Mouse (Mus musculus): ENCODE measurements around the gene Shc1. TPM values are rescaled to one million over a fixed set of nuclear protein-coding genes. Genes with fewer than 3 reads are reported as not detected.
A peak's percentile ranks its signal among the peaks of the same experiment; 100 is the strongest.

Gene Shc1
- polyA plus RNA-seq, 1 experiment from 2014 or later = 91.4 TPM

GRCm38 (mm10) chr3:89391663-89392511 lies 26.4 kb upstream of the Shc1 start:
- H3K4me2 ChIP-seq = peak overlapping the region; percentile 94
- H3K27ac ChIP-seq = peak overlapping the region; percentile 22; the same call in 1 of the 2 replicates
- H3K9me3 ChIP-seq = no peaks in the 10 kb centered on the region
- H3K4me3 ChIP-seq = peak overlapping the region; percentile 56
- peaks cover 68% of the 10 kb centered on the region for H3K4me1 ChIP-seq
- no peaks in the 10 kb centered on the region for H3K36me3 ChIP-seq
- peak overlapping the region; percentile 68 for H3K9ac ChIP-seq
- no peak for ATAC-seq (ENCODE audit: insufficient number of reproducible peaks, insufficient read depth, low FRiP score, low TSS enrichment, low read depth)
- H3K27me3 ChIP-seq = peaks cover 29% of the 10 kb centered on the region
- under 1% methylated on average over 54 of the region's 56 CpGs for WGBS

- under 1% methylated on average over 20 of the region's 24 CpGs for WGBS
- Histone ChIP-seq H3K27me3 (peaks cover 29% of the 10 kb centered on the region), H3K9ac (peak overlapping the region; percentile 68), H3K4me1 (peaks cover 59% of the 10 kb centered on the region), H3K4me3 (peak overlapping the region; percentile 56), H3K27ac (peak overlapping the region; percentile 62; the same call in 1 of the 2 replicates), H3K36me3 (no peaks in the 10 kb centered on the region), H3K4me2 (peak overlapping the region; percentile 94), H3K9me3 (no peaks in the 10 kb centered on the region)
- ATAC-seq (ENCODE audit: insufficient number of reproducible peaks, insufficient read depth, low FRiP score, low TSS enrichment, low read depth) = no peak
Observed at GRCm38 (mm10) chr3:89392871-89393311, 25.4 kb upstream of the Shc1 start.

GRCm38 (mm10) chr3:89393605-89394004 lies 24.6 kb upstream of the Shc1 start:
- under 1% methylated on average over 15 of the region's 15 CpGs for WGBS
- H3K4me2 ChIP-seq = peak overlapping the region; percentile 94
- peak overlapping the region; percentile 89 for H3K27ac ChIP-seq
- H3K9ac ChIP-seq = peak overlapping the region; percentile 69
- H3K9me3 ChIP-seq = no peaks in the 10 kb centered on the region
- peaks cover 29% of the 10 kb centered on the region for H3K27me3 ChIP-seq
- ATAC-seq (ENCODE audit: insufficient number of reproducible peaks, insufficient read depth, low FRiP score, low TSS enrichment, low read depth) = peak; percentile 91
- H3K4me1 ChIP-seq = peaks cover 57% of the 10 kb centered on the region
- no peaks in the 10 kb centered on the region for H3K36me3 ChIP-seq
- peak overlapping the region; percentile 56 for H3K4me3 ChIP-seq

GRCm38 (mm10) chr3:89394006-89394893 lies 24.0 kb upstream of the Shc1 start, which contains the start of gene Zbtb7b:
Zbtb7b (minus strand) TSS chr3:89394776.
- H3K4me1 ChIP-seq = peaks cover 57% of the 10 kb centered on the region
- H3K27me3 ChIP-seq = peaks cover 29% of the 10 kb centered on the region
- WGBS = under 1% methylated on average over 40 of the region's 42 CpGs

GRCm38 (mm10) chr3:89394894-89395256 lies 23.4 kb upstream of the Shc1 start:
- peak overlapping the region; percentile 94 for H3K4me2 ChIP-seq
- peak overlapping the region; percentile 56 for H3K4me3 ChIP-seq
- H3K27ac ChIP-seq = peak overlapping the region; percentile 89
- ATAC-seq (ENCODE audit: insufficient number of reproducible peaks, insufficient read depth, low FRiP score, low TSS enrichment, low read depth) = no peak
- peaks cover 29% of the 10 kb centered on the region for H3K27me3 ChIP-seq
- no peaks in the 10 kb centered on the region for H3K9me3 ChIP-seq
- peak overlapping the region; percentile 69 for H3K9ac ChIP-seq
- H3K4me1 ChIP-seq = peaks cover 57% of the 10 kb centered on the region
- H3K36me3 ChIP-seq = no peaks in the 10 kb centered on the region
- WGBS = 0% methylated on average over 12 of the region's 12 CpGs

More at GRCm38 (mm10) chr3:89394006-89394893, 24.0 kb upstream of the Shc1 start, which contains the start of gene Zbtb7b:
- Histone ChIP-seq H3K9ac (peak within 1 kb of the TSS; percentile 70), H3K27ac (peak within 1 kb of the TSS; percentile 89), H3K4me2 (peak within 1 kb of the TSS; percentile 94), H3K9me3 (no peaks in the 10 kb centered on the region), H3K36me3 (no peaks in the 10 kb centered on the region), H3K4me3 (peak within 1 kb of the TSS; percentile 56)
- ATAC-seq (ENCODE audit: insufficient number of reproducible peaks, insufficient read depth, low FRiP score, low TSS enrichment, low read depth) = peak; percentile 53

GRCm38 (mm10) chr3:89395419-89395805 lies 22.8 kb upstream of the Shc1 start:
- peak overlapping the region; percentile 89 for H3K27ac ChIP-seq
- H3K36me3 ChIP-seq = no peaks in the 10 kb centered on the region
- H3K27me3 ChIP-seq = peaks cover 27% of the 10 kb centered on the region
- H3K4me2 ChIP-seq = peak overlapping the region; percentile 94
- H3K9ac ChIP-seq = peak overlapping the region; percentile 70
- peaks cover 54% of the 10 kb centered on the region for H3K4me1 ChIP-seq
- peak overlapping the region; percentile 56 for H3K4me3 ChIP-seq
- ATAC-seq (ENCODE audit: insufficient number of reproducible peaks, insufficient read depth, low FRiP score, low TSS enrichment, low read depth) = no peak
- 1% methylated on average over 10 of the region's 10 CpGs for WGBS
- H3K9me3 ChIP-seq = no peaks in the 10 kb centered on the region

- H3K9ac ChIP-seq = peak overlapping the region; percentile 70
- under 1% methylated on average over 44 of the region's 44 CpGs for WGBS
- peak overlapping the region; percentile 94 for H3K4me2 ChIP-seq
- peak overlapping the region; percentile 56 for H3K4me3 ChIP-seq
- ATAC-seq (ENCODE audit: insufficient number of reproducible peaks, insufficient read depth, low FRiP score, low TSS enrichment, low read depth) = peak; percentile 34; the same call in 1 of the 2 replicates
- H3K9me3 ChIP-seq = no peaks in the 10 kb centered on the region
- H3K27me3 ChIP-seq = peaks cover 21% of the 10 kb centered on the region
- peak overlapping the region; percentile 89 for H3K27ac ChIP-seq
- H3K36me3 ChIP-seq = no peaks in the 10 kb centered on the region; the same call in 1 of the 2 replicates
- peaks cover 48% of the 10 kb centered on the region for H3K4me1 ChIP-seq
Observed at GRCm38 (mm10) chr3:89395806-89396653, 22.2 kb upstream of the Shc1 start.

- no peak for ATAC-seq (ENCODE audit: insufficient number of reproducible peaks, insufficient read depth, low FRiP score, low TSS enrichment, low read depth)
- 1% methylated on average over 4 of the region's 4 CpGs for WGBS
- peak overlapping the region; percentile 60 for H3K27ac ChIP-seq
Observed at GRCm38 (mm10) chr3:89396654-89397005, 21.6 kb upstream of the Shc1 start.

GRCm38 (mm10) chr3:89401329-89401728 lies 16.9 kb upstream of the Shc1 start:
- no peak overlapping the region for H3K9ac ChIP-seq
- H3K9me3 ChIP-seq = no peaks in the 10 kb centered on the region
- no peaks in the 10 kb centered on the region for H3K27me3 ChIP-seq
- peaks cover 6% of the 10 kb centered on the region for H3K4me1 ChIP-seq
- peaks cover 44% of the 10 kb centered on the region for H3K36me3 ChIP-seq
- ATAC-seq (ENCODE audit: insufficient number of reproducible peaks, insufficient read depth, low FRiP score, low TSS enrichment, low read depth) = no peak
- no peak overlapping the region for H3K27ac ChIP-seq
- H3K4me3 ChIP-seq = no peak overlapping the region
- no peak overlapping the region for H3K4me2 ChIP-seq
- WGBS = 90% methylated on average over 7 of the region's 7 CpGs

More at GRCm38 (mm10) chr3:89396654-89397005, 21.6 kb upstream of the Shc1 start:
- Histone ChIP-seq H3K9ac (peak overlapping the region; percentile 70), H3K36me3 (peaks cover 5% of the 10 kb centered on the region), H3K27me3 (peaks cover 15% of the 10 kb centered on the region), H3K4me3 (peak overlapping the region; percentile 56), H3K9me3 (no peaks in the 10 kb centered on the region), H3K4me1 (peaks cover 42% of the 10 kb centered on the region), H3K4me2 (peak overlapping the region; percentile 94)

- 83% methylated on average over 5 of the region's 5 CpGs for WGBS
- Histone ChIP-seq H3K36me3 (peaks cover 52% of the 10 kb centered on the region), H3K27ac (no peak within 1 kb of the TSS), H3K9me3 (no peaks in the 10 kb centered on the region), H3K4me1 (no peaks in the 10 kb centered on the region), H3K27me3 (no peaks in the 10 kb centered on the region), H3K9ac (no peak within 1 kb of the TSS), H3K4me3 (no peak within 1 kb of the TSS), H3K4me2 (no peak within 1 kb of the TSS)
- ATAC-seq (ENCODE audit: insufficient number of reproducible peaks, insufficient read depth, low FRiP score, low TSS enrichment, low read depth) = no peak
Observed at GRCm38 (mm10) chr3:89402693-89403092, 15.6 kb upstream of the Shc1 start, which contains the start of gene Lenep. Lenep (minus strand) TSS chr3:89402793.
